16 mouse cellular contexts compared by ENCODE assay signal in the genomic region with DNA sequence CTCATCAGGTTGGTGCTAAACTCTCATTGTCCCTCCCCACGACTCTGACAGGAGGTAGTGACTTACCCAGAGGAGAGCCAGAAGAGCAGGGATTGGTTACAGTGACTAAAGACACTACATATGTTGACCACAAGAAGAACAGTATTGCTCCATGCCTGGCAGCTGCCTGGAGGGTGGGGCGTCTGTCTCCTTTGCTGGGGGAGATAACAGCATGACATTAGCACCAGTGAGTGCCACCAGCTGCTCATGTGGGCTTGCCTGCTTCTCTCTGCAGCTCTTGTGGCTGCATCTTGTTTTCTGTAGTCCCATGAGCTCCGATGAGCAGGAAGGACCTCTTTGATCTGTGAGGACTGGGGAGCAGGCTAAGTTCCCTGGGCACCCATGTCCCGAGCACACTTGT. TPM values are rescaled to one million over a fixed set of nuclear protein-coding genes. Genes with fewer than 3 reads are reported as not detected.
DNase-seq lines count a peak whose midpoint lies in the region; ATAC-seq and TF ChIP-seq lines count a peak whose summit lies in the region.
"Had no signal": no experiment of that assay in that cellular context is flagged by ENCODE, and none has a peak within 500 bp of the region (broad histone marks: within the 10 kb centered on the region; RNA-seq: fewer than 3 reads in every experiment).

No protein-coding gene starts in this region.

- peak overlapping the region; percentile 88 for H3K27ac ChIP-seq in layer of hippocampus, adult 2 months
- H3K27ac ChIP-seq in liver, embryonic 14.5 days: peak overlapping the region; percentile 35; the same call in 1 of the 2 replicates
- H3K27ac ChIP-seq: limb, embryonic 15.5 days; midbrain, embryonic 15.5 days had no signal

- H3K4me2 ChIP-seq in liver, embryonic 14.5 days (ENCODE audit: low read depth): peak overlapping the region; percentile 41
- H3K4me2 ChIP-seq: limb, embryonic 15.5 days; midbrain, embryonic 15.5 days had no signal

- H3K4me3 ChIP-seq in layer of hippocampus, adult 2 months: peak overlapping the region; percentile 27; the same call in 1 of the 2 replicates
- peak overlapping the region; percentile 32 to 41 for H3K4me3 ChIP-seq in liver, embryonic 14.5 days (ENCODE audit: insufficient read depth in 1 of 2, low read depth in 2 of 2, low read length in 2 of 2)
- H3K4me3 ChIP-seq: left cerebral cortex, adult 2 months; limb, embryonic 15.5 days; midbrain, embryonic 15.5 days had no signal

- peaks cover 0 to 14% of the 10 kb centered on the region in 2 experiments; a peak in 2 of 4 replicates for H3K4me1 ChIP-seq in liver, embryonic 14.5 days (replicated peaks; ENCODE audit: control insufficient read depth in 2 of 2, insufficient read depth in 2 of 2, low read length in 1 of 2)
- H3K4me1 ChIP-seq: midbrain, embryonic 15.5 days had no signal

- WGBS in liver, embryonic 14.5 days (ENCODE audit: insufficient replicate concordance): 26% methylated on average over 4 of the region's 4 CpGs

- peak; percentile 17 to 41 for DNase-seq in layer of hippocampus, adult 2 months (ENCODE audit: low spot score in 2 of 2)
- DNase-seq in layer of hippocampus, postnatal 25 days (ENCODE audit: extremely low spot score in 1 of 2, low spot score in 1 of 2): no peak
- peak; percentile 60 for DNase-seq in brain, adult 2 months (ENCODE audit: low read depth, low spot score)
- peak; percentile 55 to 64 for DNase-seq in heart, adult 9 months (ENCODE audit: low spot score in 2 of 2)
- peak; percentile 19 to 33 (median 23) for DNase-seq in liver, embryonic 14.5 days (ENCODE audit: low read depth in 3 of 3, low spot score in 3 of 3)
- DNase-seq in yolk sac, embryonic 10.5 days (ENCODE audit: low spot score): no peak
- DNase-seq in frontal cortex, postnatal 10 days (ENCODE audit: low spot score in 2 of 2): no peak
- DNase-seq: gastrocnemius, postnatal 10 days; kidney, adult 9 months; right cerebral cortex, postnatal 25 days; thymus, postnatal 25 days had no signal

- peak overlapping the region; percentile 34; the same call in 1 of the 2 replicates for H3K9ac ChIP-seq in liver, embryonic 14.5 days (replicated peaks)
- H3K9ac ChIP-seq: limb, embryonic 15.5 days; midbrain, embryonic 15.5 days had no signal

- H3K9me3 ChIP-seq in liver, embryonic 14.5 days (ENCODE audit: control insufficient read depth, low read length): no peaks in the 10 kb centered on the region
- H3K9me3 ChIP-seq: limb, embryonic 15.5 days; midbrain, embryonic 15.5 days had no signal

- peak; percentile 87 for ATAC-seq in liver, embryonic 14.5 days (ENCODE audit: insufficient read depth)
- no peak for ATAC-seq in monocyte, adult 5-6 weeks (replicated peaks; ENCODE audit: insufficient number of reproducible peaks, low FRiP score, low TSS enrichment, poor library complexity, severe bottlenecking)
- ATAC-seq: midbrain, embryonic 15.5 days had no signal

- TF ChIP-seq EP300 in liver, embryonic 14.5 days (IDR thresholded peaks at IDR 0.05; ENCODE audit: low read depth): no peak

- TF ChIP-seq CTCF in layer of hippocampus, adult 2 months (conservative IDR thresholded peaks at IDR 0.05): no peak
- TF ChIP-seq CTCF in liver, embryonic 14.5 days (IDR thresholded peaks at IDR 0.05; ENCODE audit: low read depth): peak; percentile 14; the same call in 1 of the 2 replicates

- no peaks in the 10 kb centered on the region for H3K36me3 ChIP-seq in liver, embryonic 14.5 days (replicated peaks; ENCODE audit: control insufficient read depth, insufficient read depth, low read depth)
- H3K36me3 ChIP-seq: limb, embryonic 15.5 days; midbrain, embryonic 15.5 days had no signal

- no peaks in the 10 kb centered on the region for H3K27me3 ChIP-seq in liver, embryonic 14.5 days (ENCODE audit: control insufficient read depth, insufficient read depth, low read length)
- H3K27me3 ChIP-seq: limb, embryonic 15.5 days; midbrain, embryonic 15.5 days had no signal

RNA-seq across cellular contexts. Expression of a gene that starts 29.7 kb away (rescaled TPM):
- 10 to 100 TPM; 36.2 to 36.8 TPM for total RNA-seq in layer of hippocampus, adult 2 months (2021)
- 10 to 100 TPM; 27.3 to 29.9 TPM for total RNA-seq in layer of hippocampus, postnatal 25 days (2021)
- polyA plus RNA-seq in liver, embryonic 14.5 days (2012; rRNA removed): 1.9 and 2.4 TPM in 2 replicates
- 2.6 and 3.8 TPM in 2 replicates for polyA plus RNA-seq in liver, embryonic 14.5 days (2014; fragmentation: Nextera tagmentation; extraction: Ambion mirVana)
- 0.48 to 0.78 TPM in 2 of 3 replicates, not detected in the other for total RNA-seq in monocyte, adult 5-6 weeks (2017)
- total RNA-seq: neutrophil, adult 5-6 weeks had no signal

RNA-seq across cellular contexts. Expression of a gene that starts 45.5 kb away (rescaled TPM):
- 10 to 100 TPM; 21.8 to 24.7 TPM for total RNA-seq in layer of hippocampus, adult 2 months (2021)
- 10 to 100 TPM; 25.2 to 26.1 TPM for total RNA-seq in layer of hippocampus, postnatal 25 days (2021)
- polyA plus RNA-seq in liver, embryonic 14.5 days (2012; rRNA removed): 0.84 and 0.98 TPM in 2 replicates
- 0.47 and 0.90 TPM in 2 replicates for polyA plus RNA-seq in liver, embryonic 14.5 days (2014; fragmentation: Nextera tagmentation; extraction: Ambion mirVana)
- total RNA-seq in monocyte, adult 5-6 weeks (2017): not detected in 3 replicates
- total RNA-seq: neutrophil, adult 5-6 weeks had no signal

Comparison
In these comparisons a context has a peak if more than half of its experiments do, and no peak if none do; other contexts are left out.
1. DNase-seq: peak in layer of hippocampus, adult 2 months (2 of 2), brain, adult 2 months (single experiment), heart, adult 9 months (2 of 2) and liver, embryonic 14.5 days (3 of 3); none in layer of hippocampus, postnatal 25 days (0 of 2), yolk sac, embryonic 10.5 days (single experiment) and frontal cortex, postnatal 10 days (0 of 2).
2. RNA of a gene that starts 29.7 kb away (total RNA-seq): 36.2 to 36.8 TPM in layer of hippocampus, adult 2 months and 27.3 to 29.9 TPM in layer of hippocampus, postnatal 25 days; 0.48 to 0.78 TPM in monocyte, adult 5-6 weeks; every median in the first group is over 10 times any median in the second.
3. RNA of a gene that starts 45.5 kb away (total RNA-seq): 25.2 to 26.1 TPM in layer of hippocampus, postnatal 25 days and 21.8 to 24.7 TPM in layer of hippocampus, adult 2 months; not detected in monocyte, adult 5-6 weeks; every median in the first group is over 10 times any median in the second.